Mouse (Mus musculus) adrenal gland, adult 18-20 months (tissue): Measurements from ENCODE around the gene Krt10. TPM values are rescaled to one million over a fixed set of nuclear protein-coding genes. Genes with fewer than 3 reads are reported as not detected.
A peak's percentile ranks its signal among the peaks of the same experiment; 100 is the strongest.

Source experiments
- DNase-seq, 2 experiments: peaks; one replicate each; pipeline ENCODE4 v3.0.0; 2021 to 2022; ENCODE audit warnings: low spot score in 2 of 2
- long read RNA-seq, 2 experiments: library from polyadenylated mRNA; stranded (forward); transcript quantifications; one replicate each; pipeline ENCODE4 v2.0.0; 2021
- total RNA-seq, 2 experiments: library from RNA; stranded (reverse); gene quantifications; 1 replicate in 1 of 2; 2 replicates in 1 of 2; pipeline ENCODE4 v1.2.3; 2021

The Krt10 gene
- total RNA-seq = 1 to 10 TPM; 3.4 to 5.9 TPM
- long read RNA-seq, experiment 1, partial matches to known transcripts = 3 of 3 reads
- long read RNA-seq, experiment 1, other reads (novel, unspliced or antisense) = 0 of 3 reads
- long read RNA-seq, experiment 2, partial matches to known transcripts = 7 of 8 reads
- long read RNA-seq, experiment 2, other reads (novel, unspliced or antisense) = 0 of 8 reads

- DNase-seq = no peak
Measured at GRCm38 (mm10) chr11:99389264-99389663, at the start of gene Krt10. TSS of gene Krt10 (minus strand) at chr11:99389364.

GRCm38 (mm10) chr11:99437972-99438371, 48.8 kb upstream of the Krt10 start, which contains the start of gene Krt20:
TSS of gene Krt20 (minus strand) at chr11:99438150.
- DNase-seq = no peak

DNA sequence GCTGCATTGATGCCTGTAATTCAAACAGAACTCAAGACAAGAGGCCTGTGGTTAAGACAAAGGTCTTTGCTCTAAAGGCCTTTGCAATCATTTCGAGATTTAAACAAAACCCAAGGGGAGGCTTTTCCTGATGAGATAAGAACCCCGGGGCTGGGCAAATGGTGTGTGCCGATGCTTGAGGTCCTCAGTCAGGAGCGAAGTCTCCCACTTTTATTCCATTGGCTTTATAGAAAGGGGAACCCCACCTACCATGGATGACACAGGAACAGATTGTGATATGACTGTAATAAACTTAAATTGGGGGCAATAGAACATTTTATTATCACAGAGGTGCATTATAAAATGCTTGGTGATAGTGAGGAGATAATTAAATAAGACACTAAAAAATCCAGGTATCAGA, 47.5 kb upstream of the Krt10 start:
- DNase-seq = no peak

GRCm38 (mm10) chr11:99430670-99431069, 41.5 kb upstream of the Krt10 start:
- no peak for DNase-seq

DNA sequence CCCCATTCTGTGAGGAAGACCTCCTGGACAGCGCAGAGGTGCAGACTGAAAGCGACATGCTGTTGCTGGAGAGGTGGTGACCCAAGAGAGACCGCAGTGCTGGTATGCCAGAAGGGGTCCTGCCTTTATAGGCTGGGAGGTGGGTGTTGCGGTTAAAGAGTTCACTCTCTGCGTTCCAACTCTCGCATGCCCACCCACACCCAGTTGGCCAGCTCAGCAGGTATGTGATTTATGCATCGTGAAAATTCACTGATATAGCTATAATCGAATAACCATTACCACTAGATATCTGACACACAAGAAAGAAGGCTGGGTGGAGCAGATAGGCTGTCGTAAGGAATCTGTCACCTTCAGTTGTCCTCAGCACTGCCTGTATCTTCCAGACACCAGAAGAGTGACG, 33.0 kb upstream of the Krt10 start, which contains the start of gene Krt12:
Gene Krt12 (minus strand): TSS at position 101 of the 400 bp plus-strand sequence.
- DNase-seq = no peak

GRCm38 (mm10) chr11:99420586-99420985, 31.4 kb upstream of the Krt10 start:
- DNase-seq = no peak

GRCm38 (mm10) chr11:99417819-99418218, 28.7 kb upstream of the Krt10 start:
- no peak for DNase-seq

DNA sequence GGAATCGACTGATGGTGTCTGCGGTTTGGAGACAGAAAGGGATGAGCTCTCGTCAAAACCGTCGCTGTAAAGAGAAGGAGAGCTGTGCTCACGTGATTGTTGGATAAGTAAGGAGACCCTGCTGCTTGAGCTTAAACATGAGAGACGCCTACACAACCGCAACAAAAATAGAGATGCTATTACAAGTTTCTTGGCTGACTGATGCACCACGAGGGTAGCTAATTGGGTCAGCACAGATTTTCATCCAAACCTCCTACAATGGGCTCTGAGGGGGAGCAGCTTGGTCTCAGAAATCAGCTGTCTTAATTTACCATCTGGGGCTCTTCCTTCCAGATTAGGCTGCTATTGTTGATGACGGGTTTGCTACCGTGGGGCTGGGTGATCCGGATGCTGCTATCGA, 27.7 kb upstream of the Krt10 start:
- no peak for DNase-seq

DNA sequence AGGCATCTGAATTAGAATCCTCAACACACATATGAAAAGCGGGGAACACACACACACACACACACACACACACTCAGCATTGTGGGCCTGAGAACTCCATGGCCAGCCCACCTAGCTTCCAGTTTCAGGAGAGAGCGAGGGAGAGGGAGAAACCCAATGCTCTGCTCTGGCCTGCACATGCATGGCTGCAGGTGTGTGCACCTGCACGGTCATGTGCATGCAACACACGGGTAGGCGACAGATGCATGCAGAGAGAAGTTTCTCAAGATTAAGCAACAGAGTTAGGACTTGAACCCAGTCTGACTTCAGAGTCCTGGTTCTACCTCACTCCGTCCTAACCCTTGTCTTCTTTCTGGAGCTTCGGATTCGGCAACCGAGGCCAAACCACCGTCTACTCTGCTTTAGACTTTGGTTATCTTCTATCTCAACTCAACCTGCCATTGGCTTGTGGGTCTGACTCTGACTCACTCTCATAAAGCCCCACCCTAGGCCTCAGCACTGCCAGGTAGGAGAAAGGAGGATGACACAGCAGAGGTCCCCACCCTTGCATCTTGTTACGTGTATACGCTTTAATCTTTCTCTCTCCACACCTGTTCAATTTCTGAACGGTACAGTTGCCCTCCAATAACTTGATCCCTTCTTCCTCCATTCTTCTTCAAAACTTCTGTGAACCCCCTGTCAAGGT, 25.4 kb upstream of the Krt10 start:
- no peak for DNase-seq

DNA sequence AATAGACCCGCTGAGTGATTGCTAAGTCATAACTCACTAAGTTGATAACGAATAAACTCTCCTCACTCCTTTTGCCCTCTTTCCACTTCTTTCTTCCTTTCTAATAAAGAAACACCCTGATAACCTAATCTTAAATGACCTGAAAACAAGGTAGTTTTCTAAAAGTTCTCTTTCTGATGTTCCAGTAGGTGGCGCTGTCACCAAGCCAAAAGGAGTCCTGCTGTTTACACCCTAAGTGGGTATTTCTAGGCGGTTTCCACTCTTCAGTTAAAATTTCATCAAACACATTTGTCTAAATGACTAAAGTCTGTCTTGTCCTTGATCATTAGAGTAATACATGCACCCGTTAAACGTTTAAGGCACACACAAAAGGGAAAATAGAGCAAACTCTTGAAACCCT, 24.1 kb upstream of the Krt10 start:
- peak in 1 of 2 experiments; percentile 22 for DNase-seq

- no peak for DNase-seq
Measured at GRCm38 (mm10) chr11:99406186-99406585, 17.0 kb upstream of the Krt10 start.

- DNase-seq = no peak
Measured at GRCm38 (mm10) chr11:99399956-99400549, 10.9 kb upstream of the Krt10 start.

GRCm38 (mm10) chr11:99398832-99399231, 9.7 kb upstream of the Krt10 start:
- no peak for DNase-seq

DNA sequence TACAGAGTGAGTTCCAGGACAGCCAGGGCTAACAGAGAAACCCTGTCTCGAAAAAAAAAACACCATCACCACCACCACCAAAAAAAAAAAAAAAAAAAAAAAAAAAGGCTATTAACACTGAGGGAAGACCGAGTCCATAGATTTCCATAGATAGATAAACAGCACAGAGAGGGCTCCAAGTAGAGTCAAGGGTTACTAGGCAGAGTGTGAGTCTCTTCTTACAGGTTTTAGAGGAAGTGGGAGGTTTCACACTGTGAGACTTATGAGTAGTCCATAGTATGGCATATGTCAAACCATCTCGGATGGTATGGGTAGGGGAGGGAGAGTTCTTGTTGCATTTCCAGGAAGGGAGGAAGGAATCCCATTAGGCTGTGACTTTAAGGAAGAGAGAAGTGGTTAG, 8.9 kb upstream of the Krt10 start:
- DNase-seq = no peak

DNA sequence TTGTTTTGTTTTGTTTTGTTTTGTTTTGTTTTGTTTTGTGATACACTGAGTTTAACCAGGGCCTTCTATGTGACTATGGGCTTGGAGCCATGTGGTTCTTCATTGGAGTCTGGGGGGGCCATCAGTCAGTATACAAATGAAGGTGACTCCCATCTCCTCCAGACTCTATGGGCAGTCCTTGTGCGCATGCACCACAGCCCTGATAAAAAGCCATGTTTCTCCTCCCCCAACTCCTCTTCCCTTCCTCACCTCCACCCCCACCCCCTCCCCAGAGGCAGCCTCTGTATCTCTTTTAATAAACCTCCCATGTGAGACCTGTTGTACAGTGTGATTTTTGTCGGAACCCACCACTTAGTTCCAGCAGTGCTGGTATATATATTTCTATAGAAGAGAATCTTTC, 7.5 kb upstream of the Krt10 start:
- DNase-seq = no peak

DNA sequence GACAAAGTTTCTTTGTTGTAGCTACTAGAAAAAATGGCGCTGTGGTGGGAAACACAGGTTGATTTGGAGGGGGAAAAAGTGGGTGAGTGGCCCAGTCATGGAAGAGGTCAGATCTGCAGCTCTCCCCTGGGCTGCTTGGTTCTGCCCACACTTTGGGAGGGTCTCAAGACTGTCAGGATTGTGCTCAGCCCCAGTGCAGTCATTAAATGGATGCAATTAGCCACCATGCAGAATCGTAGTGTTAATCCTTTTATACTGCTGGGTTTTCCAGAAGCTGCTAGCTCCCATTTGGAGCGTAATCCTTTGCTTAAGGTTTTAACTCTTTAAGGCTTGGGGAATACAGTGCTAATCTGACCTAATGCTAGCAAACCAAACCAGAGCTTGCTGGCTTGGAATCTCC, 6.9 kb upstream of the Krt10 start:
- DNase-seq = no peak

- no peak for DNase-seq
Measured at GRCm38 (mm10) chr11:99392492-99392891, 3.3 kb upstream of the Krt10 start.

- DNase-seq = no peak
Measured at GRCm38 (mm10) chr11:99391375-99391774, 2.2 kb upstream of the Krt10 start.

DNA sequence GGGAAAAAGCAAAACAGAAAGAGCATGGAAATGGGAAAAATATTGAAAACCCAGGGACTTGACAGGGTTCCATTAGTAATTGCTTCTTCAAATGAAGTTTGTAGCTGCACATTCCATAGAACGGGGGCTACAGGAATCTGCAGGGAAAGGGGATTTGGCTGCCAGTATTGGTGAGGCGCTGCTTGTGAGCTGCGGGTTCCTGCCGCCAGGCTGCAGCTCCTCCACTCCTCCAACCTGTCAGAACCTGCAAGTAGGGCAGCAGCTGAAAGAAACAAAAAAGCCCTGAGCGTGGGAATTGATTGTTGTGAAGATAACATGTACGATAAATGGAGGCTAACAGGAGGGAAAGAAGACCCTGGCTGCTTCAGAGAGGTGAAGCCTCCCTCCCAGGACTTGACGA, 1.7 kb upstream of the Krt10 start:
- DNase-seq = no peak

DNA sequence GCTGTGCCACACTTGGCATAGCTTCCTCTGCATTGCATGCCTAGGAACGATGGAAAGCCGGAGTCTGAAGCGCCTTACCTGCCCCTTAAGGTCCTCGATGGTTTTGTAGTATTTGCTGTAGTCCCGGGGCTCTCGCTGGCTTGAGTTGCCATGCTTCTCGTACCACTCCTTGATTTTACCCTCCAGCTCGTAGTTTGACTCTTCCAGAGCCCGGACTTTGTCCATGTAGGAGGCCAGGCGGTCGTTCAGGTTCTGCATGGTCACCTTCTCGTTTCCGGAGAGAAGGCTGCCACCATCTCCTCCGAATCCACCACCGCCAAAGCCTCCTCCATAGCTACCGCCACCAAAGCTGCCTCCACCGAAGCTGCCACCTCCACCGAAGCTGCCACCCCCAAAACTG, 503 bp downstream of the Krt10 start:
- DNase-seq = no peak

DNA sequence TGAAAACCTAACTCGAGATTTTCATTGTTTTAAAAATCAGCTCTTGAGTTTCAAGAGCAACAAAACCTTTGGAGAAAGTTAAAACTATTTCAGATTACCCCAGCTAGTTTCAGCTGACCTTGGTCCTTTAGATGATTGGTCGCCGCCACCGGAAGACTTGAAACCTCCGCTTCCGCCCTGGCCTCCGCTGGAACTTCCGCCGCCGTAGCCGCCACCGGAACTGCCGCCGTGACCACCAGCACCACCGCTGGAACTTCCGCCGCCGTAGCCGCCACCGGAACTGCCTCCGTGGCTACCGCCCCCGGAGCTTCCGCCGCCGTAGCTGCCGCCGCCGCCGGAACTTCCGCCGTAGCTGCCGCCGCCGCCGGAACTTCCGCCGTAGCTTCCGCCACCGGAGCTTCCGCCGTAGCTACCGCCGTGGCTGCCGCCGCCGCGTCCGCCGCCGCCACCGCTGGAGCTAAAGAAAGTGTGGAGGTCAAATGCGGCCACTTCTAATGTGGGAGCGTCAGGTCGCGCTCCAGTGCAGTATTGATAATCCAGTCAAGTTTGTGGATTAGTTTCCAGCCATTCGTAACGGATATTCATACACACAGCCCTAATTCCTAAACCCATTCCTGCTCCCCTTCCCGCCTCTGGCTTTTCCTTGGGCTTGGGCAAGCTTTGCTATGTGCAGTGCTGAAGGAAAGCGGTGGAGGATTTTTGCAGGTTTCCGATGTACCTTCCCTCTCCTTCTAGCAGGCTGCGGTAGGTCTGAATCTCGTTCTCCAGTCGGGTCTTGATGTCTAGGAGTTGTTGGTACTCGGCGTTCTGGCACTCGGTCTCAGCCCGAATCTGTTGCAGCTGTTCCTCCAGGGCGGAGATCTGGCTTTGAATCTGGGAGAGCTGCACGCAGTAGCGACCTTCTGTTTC, 3.1 kb downstream of the Krt10 start:
- peak; percentile 87 for DNase-seq
